Mouse (Mus musculus) cerebellum, adult 11-12 months (tissue): ENCODE data around the gene Usp24.
A peak's percentile ranks its signal among the peaks of the same experiment; 100 is the strongest.

Experiments used
- DNase-seq: peaks from one replicate; pipeline ENCODE4 v3.0.0; 2022

The Usp24 gene

GRCm38 (mm10) chr4:106315921-106316350 lies at the start of gene Usp24:
Gene Usp24, plus strand, starts transcription at chr4:106316213.
- DNase-seq = peak; percentile 73

GRCm38 (mm10) chr4:106276937-106277336 lies 39.1 kb upstream of the Usp24 start:
- no peak for DNase-seq

GRCm38 (mm10) chr4:106279177-106279576 lies 36.8 kb upstream of the Usp24 start:
- no peak for DNase-seq

- DNase-seq = no peak
Measured at GRCm38 (mm10) chr4:106281128-106281491, 34.9 kb upstream of the Usp24 start.

- peak; percentile 83 for DNase-seq
Measured at GRCm38 (mm10) chr4:106281492-106282122, 34.4 kb upstream of the Usp24 start.

- DNase-seq = no peak
Measured at GRCm38 (mm10) chr4:106282123-106282510, 33.9 kb upstream of the Usp24 start.

- no peak for DNase-seq
Measured at GRCm38 (mm10) chr4:106286958-106287743, 28.9 kb upstream of the Usp24 start.

GRCm38 (mm10) chr4:106290201-106290600 lies 25.8 kb upstream of the Usp24 start:
- no peak for DNase-seq

- DNase-seq = no peak
Measured at GRCm38 (mm10) chr4:106292823-106293222, 23.2 kb upstream of the Usp24 start.

- DNase-seq = no peak
Measured at GRCm38 (mm10) chr4:106293378-106294090, 22.5 kb upstream of the Usp24 start.

- DNase-seq = no peak
Measured at GRCm38 (mm10) chr4:106295696-106296095, 20.3 kb upstream of the Usp24 start.

- DNase-seq = no peak
Measured at GRCm38 (mm10) chr4:106296412-106297086, 19.5 kb upstream of the Usp24 start.

- DNase-seq = no peak
Measured at GRCm38 (mm10) chr4:106301346-106301745, 14.7 kb upstream of the Usp24 start.

- DNase-seq = no peak
Measured at GRCm38 (mm10) chr4:106308090-106308489, 7.9 kb upstream of the Usp24 start.

GRCm38 (mm10) chr4:106312651-106313050 lies 3.4 kb upstream of the Usp24 start:
- no peak for DNase-seq

- DNase-seq = no peak
Measured at GRCm38 (mm10) chr4:106313070-106313469, 2.9 kb upstream of the Usp24 start.

- DNase-seq = no peak
Measured at GRCm38 (mm10) chr4:106313874-106314273, 2.1 kb upstream of the Usp24 start.

- no peak for DNase-seq
Measured at GRCm38 (mm10) chr4:106314291-106314690, 1.7 kb upstream of the Usp24 start.

GRCm38 (mm10) chr4:106316351-106317178 lies 552 bp downstream of the Usp24 start:
- peak; percentile 54 for DNase-seq

- no peak for DNase-seq
Measured at GRCm38 (mm10) chr4:106317179-106318055, 1.4 kb downstream of the Usp24 start.

- DNase-seq = no peak
Measured at GRCm38 (mm10) chr4:106318208-106318607, 2.2 kb downstream of the Usp24 start.
